Mouse (Mus musculus): Measurements from ENCODE around the gene Sdhb. TPM values are rescaled to one million over a fixed set of nuclear protein-coding genes. Genes with fewer than 3 reads are reported as not detected.

The Sdhb gene
- total RNA-seq, 2 experiments from 2014 or later: 20.5 to 46.7 TPM

DNA sequence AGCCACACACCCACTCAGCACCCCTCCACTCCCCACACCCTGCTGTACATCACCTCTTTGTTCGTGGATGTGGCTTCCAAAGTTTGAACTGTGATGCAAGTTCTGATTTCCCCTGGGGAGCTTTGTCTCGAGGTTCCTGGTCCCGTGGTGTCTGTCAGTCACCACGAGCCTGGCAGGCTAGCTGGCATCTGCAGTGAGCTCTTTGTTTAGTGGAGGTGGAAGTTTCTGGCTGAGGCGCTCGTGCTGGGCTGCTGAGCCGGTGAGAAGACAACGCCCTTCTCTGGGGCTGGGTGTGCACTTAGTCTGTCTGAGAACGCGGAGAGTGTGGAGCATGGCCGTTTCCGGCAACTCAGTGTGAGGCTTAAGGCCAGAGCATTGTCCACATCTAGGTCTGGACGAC lies 10.7 kb downstream of the Sdhb start:
- no peak for ATAC-seq (replicated peaks; ENCODE audit: low FRiP score, poor library complexity, severe bottlenecking)

DNA sequence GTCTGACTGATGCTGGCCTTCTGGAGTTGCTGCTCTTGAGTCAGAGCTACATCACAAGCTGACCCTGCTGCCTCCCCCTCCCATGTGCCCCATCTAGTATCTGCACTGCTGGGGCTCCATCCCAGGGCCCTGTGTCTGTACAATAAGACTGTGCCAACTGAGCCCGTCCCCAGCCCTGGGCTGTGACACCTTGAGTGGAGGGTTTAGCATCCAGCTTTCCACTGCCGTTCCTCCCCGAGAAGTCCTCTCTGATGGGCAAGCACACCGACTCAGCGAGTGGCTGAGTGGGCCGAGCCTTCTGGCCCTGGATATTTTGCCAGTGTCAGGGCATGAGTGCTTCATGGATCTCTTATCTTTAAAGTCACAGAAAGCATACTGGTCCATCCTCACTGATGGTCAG lies 13.4 kb downstream of the Sdhb start:
- no peak for ATAC-seq (replicated peaks; ENCODE audit: low FRiP score, poor library complexity, severe bottlenecking)

DNA sequence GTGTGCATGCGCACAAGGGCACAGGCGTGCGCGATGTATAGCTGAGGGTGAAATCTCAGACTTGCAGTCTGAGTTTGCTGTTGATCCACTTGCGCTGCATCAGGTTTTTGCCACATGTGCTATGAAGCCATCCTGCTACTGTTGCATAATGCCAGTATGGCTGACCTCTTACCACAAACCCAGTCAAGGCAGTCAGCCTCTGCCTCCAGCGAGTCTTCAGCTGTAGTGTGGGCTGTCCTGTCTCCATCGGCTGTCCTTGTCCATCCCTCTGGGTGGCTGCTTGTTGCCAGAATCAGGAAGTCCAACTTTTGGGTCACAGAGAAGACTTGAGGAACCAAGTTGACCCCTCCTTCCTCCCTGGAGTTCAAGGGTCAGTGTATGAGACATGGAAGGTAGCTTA lies 14.4 kb downstream of the Sdhb start:
- no peak for ATAC-seq (replicated peaks; ENCODE audit: low FRiP score, poor library complexity, severe bottlenecking)

DNA sequence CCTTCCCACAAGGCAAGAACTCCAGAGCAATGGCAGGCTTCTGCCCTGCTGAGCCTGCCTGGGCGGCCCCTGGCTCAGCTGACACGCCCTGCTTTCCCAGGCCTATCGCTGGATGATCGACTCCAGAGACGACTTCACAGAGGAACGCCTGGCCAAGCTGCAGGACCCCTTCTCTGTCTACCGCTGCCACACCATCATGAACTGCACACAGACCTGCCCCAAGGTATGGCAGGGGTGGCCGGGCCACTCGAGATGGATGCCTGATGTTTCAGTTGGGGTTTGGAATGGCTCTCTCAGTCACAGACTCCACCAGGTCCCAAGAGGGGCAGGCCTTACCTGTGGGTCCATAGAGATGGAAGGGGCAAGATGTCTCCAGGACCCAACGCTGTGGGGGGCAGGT lies 16.3 kb downstream of the Sdhb start:
- no peak for ATAC-seq (replicated peaks; ENCODE audit: low FRiP score, poor library complexity, severe bottlenecking)

DNA sequence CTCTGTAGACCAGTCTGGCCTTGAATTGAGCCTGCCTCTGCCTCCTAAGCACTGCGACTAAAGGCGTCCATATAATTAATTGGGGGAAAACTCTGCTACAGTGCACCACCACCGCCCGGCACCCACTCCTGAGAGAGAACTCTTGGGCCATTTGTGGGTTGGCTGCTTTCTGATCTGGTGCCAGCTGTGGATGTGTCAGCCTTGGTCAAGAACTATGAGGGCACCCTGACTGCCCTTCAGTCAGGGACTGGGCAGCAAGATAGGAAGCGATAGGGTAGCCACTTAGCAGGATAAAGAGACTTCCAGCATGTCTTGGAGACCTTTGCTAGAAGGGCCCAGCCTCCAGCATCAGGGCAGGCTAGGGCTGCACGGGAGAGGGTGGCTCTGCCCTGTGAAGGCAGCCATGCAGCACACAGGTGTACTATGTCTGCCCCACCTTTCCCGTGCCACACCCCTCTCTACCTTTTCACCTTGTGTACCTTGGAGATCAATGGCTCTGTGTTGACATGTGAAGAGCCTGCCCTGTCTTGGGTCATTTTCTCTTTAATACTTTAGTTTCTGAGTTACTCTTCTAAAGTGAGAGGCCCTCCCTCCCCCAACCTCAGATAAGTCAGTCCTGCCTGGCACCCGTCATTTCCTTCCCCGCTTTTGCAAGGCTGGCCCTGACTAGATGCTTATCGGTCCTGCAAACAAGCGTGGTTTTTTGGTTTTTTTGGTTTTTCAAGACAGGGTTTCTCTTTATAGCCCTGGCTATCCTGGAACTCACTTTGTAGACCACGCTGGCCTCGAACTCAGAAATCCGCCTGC lies 17.1 kb downstream of the Sdhb start:
- no peak for ATAC-seq (replicated peaks; ENCODE audit: low FRiP score, poor library complexity, severe bottlenecking)

DNA sequence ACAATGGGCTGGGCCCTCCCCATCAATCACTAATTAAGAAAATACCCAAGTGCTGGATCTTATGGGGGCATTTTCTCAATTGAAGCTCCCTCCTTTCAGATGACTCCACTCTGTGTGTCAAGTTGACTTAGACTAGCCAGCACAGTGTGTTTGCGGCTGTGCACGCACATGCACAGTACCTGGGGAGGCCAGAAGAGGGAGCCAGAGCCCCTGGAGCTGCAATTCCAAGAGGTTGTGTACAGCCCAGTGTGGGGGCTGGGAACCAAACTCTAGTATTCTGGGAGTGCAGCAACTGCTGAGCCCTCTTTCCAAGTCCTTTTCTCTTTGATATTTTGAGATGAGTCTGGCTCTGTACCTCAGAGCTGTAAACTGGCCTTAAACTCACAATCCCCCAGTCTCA lies 20.6 kb downstream of the Sdhb start:
- 0 out of 2 replicates have a peak, but pooled peaks have one; percentile 24 for ATAC-seq (replicated peaks; ENCODE audit: low FRiP score, poor library complexity, severe bottlenecking)

DNA sequence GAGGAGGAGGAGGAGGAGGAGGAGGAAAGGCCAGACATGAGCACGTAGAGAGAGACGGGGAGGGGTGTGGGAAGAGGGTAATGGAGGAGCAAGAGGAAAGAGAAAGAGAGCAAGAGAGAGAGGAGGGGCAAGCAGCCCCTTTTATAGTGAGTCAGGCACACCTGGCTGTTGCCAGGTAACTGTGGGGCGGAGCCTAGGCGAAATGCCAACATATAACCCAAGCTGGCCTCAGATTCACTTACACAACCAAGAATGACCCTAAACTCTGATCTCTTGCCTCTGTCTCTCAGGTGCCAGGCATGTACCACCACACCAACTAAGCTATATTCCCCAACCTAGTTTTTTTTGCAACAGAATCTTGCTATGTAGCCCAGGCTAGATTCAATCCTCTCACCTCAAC lies 21.8 kb downstream of the Sdhb start:
- no peak for ATAC-seq (replicated peaks; ENCODE audit: low FRiP score, poor library complexity, severe bottlenecking)

DNA sequence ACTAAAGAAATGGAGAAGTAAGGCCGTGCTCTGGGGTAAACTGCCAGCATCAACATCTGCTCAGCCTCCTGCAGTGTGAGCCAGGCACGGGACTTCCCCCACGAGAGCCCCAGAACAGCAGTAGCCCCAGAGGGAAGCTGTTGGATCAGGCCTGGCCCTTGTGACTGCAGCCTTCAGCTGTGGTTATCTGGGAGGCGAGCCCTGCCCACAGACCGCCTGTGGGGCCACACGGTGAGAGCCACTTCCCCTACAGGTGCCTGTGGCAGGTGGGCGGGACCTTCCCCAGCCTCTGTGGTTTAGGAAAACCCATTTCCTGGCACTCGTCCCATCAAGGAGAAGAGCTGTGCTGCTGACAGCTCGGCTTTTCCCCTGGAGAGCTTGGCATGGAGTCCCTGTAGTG lies 22.4 kb downstream of the Sdhb start:
- no peak for ATAC-seq (replicated peaks; ENCODE audit: low FRiP score, poor library complexity, severe bottlenecking)

DNA sequence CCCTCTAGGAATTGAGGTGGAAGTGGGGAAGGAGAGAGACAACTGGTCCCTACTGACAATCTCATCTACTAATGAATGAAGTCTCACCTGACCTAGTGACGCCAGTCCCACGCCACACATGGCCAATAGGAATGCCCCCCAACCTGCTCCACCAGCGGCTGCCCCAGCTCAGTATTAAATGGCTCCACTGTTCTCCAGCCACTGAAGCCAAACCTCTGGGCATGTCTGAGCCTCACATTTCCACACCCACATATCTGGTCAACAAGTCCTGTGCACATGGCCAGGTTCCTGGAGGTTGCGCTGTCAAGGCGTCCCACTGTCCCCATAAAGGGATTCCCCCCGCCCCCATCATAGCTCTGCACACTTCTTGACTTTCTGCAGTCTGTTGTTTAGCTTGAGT lies 23.5 kb downstream of the Sdhb start:
- ATAC-seq (replicated peaks; ENCODE audit: low FRiP score, poor library complexity, severe bottlenecking): no peak

DNA sequence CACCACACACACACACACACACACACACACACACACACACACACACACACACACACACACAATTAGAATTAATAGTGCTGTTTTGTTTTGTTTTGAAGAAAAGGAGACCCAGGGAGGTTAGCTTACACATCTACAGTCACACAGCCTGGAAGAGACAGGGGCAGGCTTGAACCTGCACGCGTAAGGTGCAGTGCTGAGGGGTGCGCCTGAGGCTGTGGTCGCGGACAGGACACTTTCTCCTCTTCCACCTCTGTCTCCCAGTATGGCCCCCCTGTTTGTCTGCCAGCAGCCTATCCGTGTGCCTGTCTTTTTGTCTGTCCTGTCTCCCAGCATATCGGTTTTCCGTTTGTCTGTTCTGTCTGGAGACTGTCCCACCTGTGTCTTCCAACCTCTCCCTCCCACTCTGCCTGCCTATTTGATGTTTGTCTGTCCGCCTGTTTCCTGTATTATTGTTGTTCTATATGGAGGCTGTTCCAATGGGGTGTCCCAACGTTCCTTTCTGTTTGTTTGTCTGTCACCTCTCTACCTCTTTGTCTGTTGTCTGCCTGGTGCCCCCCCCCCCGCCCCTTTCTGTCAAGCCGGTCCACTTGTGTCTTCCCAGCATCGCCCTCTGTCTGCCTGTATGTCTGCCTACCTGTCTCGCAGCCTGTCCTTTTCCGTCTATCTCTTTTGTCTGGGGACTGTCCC lies 25.2 kb downstream of the Sdhb start:
- peak; percentile 25 for ATAC-seq (replicated peaks; ENCODE audit: low FRiP score, poor library complexity, severe bottlenecking)

DNA sequence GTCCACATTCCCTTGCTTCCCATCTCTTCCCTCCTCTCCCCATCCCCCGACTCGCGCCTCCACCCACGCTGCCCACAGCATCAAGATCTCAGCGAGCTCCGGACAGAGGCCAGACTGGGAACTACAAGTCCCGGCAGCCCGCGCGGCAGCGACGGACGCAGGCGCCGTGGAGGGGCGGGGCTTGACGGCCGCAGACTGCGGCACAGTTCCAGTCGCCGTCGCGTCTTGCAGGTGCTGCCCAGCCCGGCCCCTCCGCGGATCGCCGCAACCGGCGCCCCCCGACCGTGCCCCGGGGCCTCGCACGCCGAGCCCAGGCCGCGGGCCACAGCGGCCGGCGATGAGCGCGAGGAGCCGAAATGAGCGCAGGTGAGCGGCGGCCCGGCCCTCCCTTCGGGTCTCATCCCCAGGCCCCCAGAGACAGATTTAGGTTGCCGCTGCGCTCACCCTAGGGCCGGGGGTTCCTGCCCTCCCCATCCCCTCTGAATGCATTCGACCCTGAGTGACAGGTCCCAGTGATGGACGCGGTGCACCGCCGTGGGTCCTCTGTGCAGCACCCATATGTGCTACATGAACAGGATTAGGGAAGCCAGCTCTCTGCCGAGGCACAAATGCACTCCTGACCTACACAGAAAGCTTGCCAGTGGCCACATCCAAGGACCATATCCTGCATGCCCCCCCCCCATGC lies 25.9 kb downstream of the Sdhb start, which contains the start of gene Atp13a2:
Gene Atp13a2, plus strand, starts transcription at position 163 of the 685 bp plus-strand sequence.
- ATAC-seq (replicated peaks; ENCODE audit: low FRiP score, poor library complexity, severe bottlenecking): peak; percentile 92

DNA sequence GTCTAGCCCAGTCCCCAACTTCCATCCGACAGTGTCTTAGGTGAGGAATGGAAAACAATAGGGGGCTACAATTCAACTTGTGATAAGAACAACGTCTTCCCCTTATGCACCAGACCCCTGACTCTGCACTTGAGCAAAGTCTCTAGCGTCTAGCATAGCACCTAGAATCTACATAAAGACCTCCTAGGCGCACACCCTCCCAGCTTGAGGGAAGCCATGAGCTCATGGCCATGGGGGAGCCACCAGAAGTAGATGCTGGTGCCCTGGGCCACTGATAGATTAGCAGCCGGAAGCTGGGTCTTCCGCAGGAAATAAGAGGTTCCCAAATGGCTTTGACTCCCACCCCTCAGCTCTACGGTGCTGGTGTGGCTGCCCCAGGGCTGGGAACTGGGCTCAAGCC lies 26.5 kb downstream of the Sdhb start:
- ATAC-seq (replicated peaks; ENCODE audit: low FRiP score, poor library complexity, severe bottlenecking): no peak

DNA sequence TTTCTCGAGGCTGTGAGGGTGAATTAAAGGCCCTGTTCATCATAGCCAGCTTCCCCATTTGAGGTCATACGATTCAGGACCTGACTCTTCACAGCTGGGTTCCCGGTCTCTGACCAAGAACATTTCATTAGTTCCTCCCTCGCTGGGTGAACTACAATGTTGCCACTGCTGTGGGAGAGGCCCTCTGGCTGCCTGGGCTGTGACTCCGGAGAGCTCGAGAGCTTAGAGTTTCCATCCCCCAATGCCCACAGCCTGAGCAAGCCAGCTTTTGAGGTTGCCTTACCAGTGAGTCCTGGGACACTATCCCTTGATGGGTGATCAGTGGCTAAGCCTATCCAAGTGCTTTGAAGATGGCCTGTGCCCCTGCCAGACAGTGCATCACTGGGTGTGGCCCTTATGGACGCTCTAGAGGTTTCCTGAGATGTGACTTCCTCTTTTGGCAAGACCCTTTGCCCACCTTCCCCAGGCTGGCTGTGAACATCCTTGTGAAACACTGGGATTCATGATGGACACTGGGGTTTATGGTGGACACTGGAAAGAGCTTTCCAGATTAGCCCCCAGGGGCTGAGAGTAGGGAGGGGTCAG lies 27.8 kb downstream of the Sdhb start:
- no peak for ATAC-seq (replicated peaks; ENCODE audit: low FRiP score, poor library complexity, severe bottlenecking)

DNA sequence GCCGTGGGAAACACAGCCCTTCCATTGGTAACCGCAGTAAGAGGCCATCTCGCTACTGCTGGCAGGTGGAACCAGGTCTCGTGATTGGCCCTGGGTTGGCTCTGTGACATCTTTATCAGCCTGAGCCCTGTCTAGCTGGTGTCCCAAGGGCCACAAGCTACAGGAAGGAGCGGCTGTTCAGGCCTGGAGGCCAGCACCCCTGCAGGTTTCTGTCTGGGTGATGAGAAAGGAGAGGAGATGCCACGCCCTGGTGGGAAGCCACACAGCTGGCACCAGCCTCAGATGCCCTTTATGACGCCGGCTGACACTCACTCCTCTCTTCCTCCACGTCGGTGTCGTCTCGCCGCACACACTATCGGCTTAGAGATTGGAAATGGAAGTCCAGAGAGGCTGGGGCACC lies 28.4 kb downstream of the Sdhb start:
- ATAC-seq (replicated peaks; ENCODE audit: low FRiP score, poor library complexity, severe bottlenecking): no peak

DNA sequence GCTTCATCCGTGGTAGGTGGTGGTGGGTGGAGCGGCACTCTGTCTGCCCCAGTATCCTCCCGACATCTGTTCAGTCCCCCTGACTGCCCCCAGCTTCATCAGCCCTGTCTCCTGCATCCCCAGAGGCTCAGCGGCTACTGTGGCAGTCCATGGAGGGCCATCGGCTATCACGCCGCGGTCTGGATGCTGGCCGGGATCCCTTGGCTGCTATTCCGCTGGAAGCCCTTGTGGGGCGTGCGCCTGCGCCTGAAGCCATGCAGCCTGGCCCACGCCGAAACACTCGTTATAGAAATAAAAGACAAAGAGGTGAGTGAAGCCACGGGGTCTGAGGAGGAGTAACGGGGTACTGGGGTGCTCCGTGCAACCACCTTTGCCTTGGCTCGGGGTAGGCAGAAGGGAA lies 31.2 kb downstream of the Sdhb start:
- no peak for ATAC-seq (replicated peaks; ENCODE audit: low FRiP score, poor library complexity, severe bottlenecking)

DNA sequence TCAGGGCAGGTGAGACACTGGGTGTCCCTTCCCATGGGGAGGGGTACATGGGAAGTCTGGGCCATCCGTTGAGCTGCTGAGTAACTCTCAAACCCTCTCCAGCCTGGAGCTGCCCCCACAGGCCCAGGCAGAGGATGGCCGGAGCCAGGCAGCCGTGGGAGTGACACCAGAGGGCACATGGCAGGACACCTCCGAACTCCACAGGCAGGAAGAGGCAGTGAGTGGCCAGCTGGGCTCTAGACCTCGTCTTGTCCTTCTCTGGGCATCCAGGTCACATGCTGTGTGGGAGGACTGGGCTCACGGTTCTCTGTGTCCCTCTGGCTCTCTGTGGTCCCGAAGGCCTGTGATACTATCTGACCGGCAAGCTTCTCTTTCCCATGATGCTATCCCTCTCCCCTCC lies 32.8 kb downstream of the Sdhb start:
- no peak for ATAC-seq (replicated peaks; ENCODE audit: low FRiP score, poor library complexity, severe bottlenecking)

DNA sequence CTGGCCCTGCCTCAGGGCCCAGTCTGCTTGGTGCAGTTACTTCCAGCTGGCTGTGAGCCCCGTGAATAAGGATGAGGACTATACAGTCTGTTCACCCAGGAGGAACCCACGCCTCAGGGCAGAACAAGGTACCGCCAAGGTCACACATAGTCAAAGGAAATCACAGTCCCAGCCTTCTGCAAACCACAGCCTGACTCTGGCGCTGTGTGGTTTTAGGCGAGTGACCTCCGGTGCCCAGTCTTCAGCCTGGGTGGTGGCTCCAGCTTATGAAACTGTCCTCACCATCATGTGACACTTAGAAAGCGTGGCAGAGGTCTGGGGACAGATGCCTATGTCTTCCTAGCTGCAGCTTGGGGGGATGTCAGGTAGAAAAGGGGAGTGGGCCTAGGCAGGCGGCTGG lies 34.8 kb downstream of the Sdhb start:
- no peak for ATAC-seq (replicated peaks; ENCODE audit: low FRiP score, poor library complexity, severe bottlenecking)

DNA sequence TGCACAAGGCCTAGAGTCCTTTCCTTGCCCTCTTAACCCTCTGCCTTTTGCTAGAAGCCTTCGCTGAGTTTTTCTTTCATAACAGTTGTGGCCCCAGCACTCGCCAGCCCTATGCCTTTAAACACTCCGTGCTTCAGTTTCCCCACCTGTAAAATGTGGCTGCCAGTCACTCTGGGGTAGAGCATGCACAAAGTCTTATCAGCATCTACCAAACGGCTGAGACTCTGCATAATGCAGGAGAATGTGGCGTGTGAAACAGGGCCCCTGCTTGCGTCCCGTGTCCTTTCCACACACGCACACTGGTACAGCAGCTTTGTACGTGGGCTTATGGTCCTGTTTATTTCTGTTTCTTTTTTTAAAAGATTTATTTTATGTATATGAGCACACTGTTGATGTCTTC lies 35.8 kb downstream of the Sdhb start:
- ATAC-seq (replicated peaks; ENCODE audit: low FRiP score, poor library complexity, severe bottlenecking): no peak

DNA sequence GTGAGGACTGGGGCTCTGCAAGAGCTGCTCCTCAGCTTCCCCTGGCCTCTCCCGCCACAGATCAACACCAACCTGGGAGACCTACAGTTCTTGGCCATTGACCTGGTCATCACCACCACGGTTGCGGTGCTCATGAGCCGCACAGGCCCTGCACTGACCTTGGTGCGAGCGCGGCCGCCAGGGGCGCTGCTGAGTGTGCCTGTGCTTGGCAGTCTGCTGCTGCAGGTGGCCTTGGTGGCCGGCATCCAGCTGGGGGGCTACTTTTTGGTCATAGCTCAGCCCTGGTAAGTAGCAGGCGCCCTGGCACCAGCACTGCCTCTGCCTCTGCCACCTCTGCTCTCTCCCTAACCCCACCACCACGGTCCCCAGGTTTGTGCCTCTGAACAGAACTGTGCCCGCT lies 45.0 kb downstream of the Sdhb start:
- no peak for ATAC-seq (replicated peaks; ENCODE audit: low FRiP score, poor library complexity, severe bottlenecking)

DNA sequence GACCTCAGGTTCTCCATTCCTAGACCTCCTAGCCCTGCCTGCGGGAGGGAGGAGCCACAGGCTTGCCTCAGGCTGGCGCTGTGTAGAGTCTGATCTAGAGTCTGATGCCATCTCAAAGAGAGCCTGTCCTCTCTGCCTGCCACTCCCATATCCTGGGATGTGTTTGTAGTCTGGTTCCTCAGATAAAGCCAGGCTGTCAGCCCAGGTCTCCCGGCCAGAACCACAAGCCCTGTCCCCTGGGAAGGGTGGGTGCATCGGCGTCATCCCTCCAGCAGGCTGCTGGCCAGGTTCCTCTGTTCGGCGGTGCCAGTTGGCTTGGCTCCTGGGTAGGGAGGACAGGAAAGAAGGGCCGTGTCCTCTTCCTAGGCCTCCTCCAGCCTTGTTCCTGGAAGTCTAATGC lies 47.0 kb downstream of the Sdhb start:
- ATAC-seq (replicated peaks; ENCODE audit: low FRiP score, poor library complexity, severe bottlenecking): peak; percentile 64

DNA sequence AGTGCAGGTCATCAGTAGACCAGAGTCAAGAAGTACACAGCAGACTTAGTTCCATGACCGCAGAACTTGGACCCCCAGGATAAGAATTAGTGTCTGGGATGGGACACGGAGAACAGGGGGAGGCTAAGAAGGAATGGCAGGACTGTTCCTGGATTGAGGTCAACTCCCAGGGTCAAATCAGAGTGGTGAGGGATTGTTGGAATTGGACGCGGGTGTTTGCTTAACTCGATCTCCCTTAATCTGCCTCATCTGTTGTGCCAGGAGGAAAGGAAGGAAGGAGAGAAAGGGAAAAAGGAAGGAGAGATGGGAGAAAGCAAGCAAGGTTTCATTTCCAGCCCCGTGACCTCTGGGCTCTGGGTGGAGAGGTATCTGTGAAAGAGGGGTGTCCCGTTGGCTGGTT lies 49.1 kb downstream of the Sdhb start, which contains the start of gene Mfap2:
Gene Mfap2, plus strand, starts transcription at position 301 of the 400 bp plus-strand sequence.
- no peak for ATAC-seq (replicated peaks; ENCODE audit: low FRiP score, poor library complexity, severe bottlenecking)

Measured in erythroblast, adult 5-6 weeks (primary cell).